Mouse (Mus musculus) ES-Bruce4 (cell line): Measurements from ENCODE around the gene Cyp2d26.

ENCODE experiments used
- CTCF ChIP-seq: IDR thresholded peaks from one replicate; pipeline ENCODE4 v1.8.1; 2011; ENCODE audit warnings: low read depth, low read length
- EP300 ChIP-seq: IDR thresholded peaks from 2 replicates; pipeline ENCODE4 v1.6.1; 2011; ENCODE audit warnings: low read depth, low read length; ENCODE audit not compliant: insufficient read depth

- TF ChIP-seq CTCF = no peak
- TF ChIP-seq EP300 = no peak
Measured at GRCm38 (mm10) chr15:82821657-82822056, 27.6 kb upstream of the Cyp2d26 start.
